Mouse (Mus musculus) cerebellum, postnatal 4 days (tissue): ENCODE measurements at regions not wholly inside any gene's neighbourhood (a gene's known extent, or its start where the extent isn't known, plus 50 kb on each side); places are given as distances from the start of the nearest gene placed in this dataset.
"Not testable (repeated sequence)": the region's sequence is repeated elsewhere in the genome, so short reads cannot be mapped to it uniquely, and the experiment has no call there.

Experiments
- DNase-seq, 2 experiments: peaks; one replicate each; pipeline ENCODE4 v3.0.0; 2022; ENCODE audit warnings: low spot score in 2 of 2, mixed read lengths in 1 of 2

GRCm38 (mm10) chr10:57313799-57314198 is 172.4 kb upstream of the Hsf2 start:
- DNase-seq = peak in 1 of 2 experiments; percentile 1

- peak in 1 of 2 experiments; percentile 2 for DNase-seq
These were observed 169.1 kb upstream of the Hsf2 start for GRCm38 (mm10) chr10:57317067-57317466.

- no peak for DNase-seq
These were observed 167.0 kb upstream of the Hsf2 start for GRCm38 (mm10) chr10:57319171-57319570.

GRCm38 (mm10) chr10:57322717-57323424 is 163.3 kb upstream of the Hsf2 start:
- no peak for DNase-seq

- no peak for DNase-seq
These were observed 162.0 kb upstream of the Hsf2 start for GRCm38 (mm10) chr10:57324226-57324625.

DNA sequence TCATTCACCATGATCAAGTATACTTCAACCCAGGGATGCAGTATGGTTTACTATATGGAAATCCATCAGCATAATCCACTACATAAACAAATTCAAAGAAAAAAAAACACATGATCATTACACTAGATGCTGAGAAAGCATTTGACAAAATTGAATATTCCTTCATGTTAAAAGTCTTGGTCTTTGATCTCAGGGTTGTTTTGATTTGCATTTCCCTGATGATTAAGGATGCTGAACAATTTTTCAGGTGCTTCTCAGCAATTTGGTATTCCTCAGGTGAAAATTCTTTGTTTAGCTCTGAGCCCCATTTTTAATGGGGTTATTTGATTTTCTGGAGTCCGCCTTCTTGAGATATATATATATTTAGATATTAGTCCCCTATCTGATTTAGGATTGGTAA is 123.4 kb upstream of the Hsf2 start:
- DNase-seq = not testable (repeated sequence)
